Comparison of ENCODE assay signal across 9 mouse cellular contexts in the genomic region with DNA sequence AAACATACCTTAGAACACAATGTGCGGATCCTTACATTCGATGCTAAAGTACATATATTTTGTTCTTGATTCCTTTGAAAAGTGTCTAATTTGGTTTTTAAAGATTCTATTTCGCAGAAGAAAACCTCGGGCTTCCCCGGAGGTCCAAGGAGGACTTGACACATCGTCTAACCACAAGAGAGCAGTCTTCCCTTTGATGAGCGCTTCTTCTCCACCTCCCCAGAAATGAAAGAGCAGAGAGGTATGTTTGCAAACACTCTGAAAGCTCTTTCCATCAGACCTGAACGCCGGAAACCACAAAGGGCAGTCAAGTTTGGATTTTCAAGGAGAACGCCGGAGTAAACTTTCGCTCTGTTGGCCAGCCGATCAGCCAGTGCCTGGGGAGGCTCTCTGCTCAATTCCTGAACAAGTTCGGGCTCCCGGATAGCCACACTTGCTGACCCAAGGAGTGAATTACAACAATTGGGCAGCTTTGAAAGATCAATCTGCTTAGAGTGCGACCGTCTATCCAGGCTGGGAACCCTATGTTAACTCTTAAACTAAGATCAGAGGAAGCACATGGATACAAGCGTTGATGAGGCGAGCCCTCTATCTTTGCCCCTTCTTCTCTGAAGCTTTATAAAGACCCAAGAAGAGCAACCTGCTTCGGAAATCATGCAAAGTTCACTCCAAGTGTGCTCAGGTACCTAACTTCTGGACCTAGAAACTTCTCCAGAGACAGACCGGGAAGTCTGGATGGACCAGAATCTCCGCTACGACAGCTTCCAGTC. TPM values are rescaled to one million over a fixed set of nuclear protein-coding genes. Genes with fewer than 3 reads are reported as not detected.
DNase-seq lines count a peak whose midpoint lies in the region; ATAC-seq lines count a peak whose summit lies in the region.
"Had no signal": no experiment of that assay in that cellular context is flagged by ENCODE, and none has a peak within 500 bp of the region (broad histone marks: within the 10 kb centered on the region; RNA-seq: fewer than 3 reads in every experiment).

A gene (plus strand): TSS at position 6 of the 770 bp plus-strand sequence.

- no peaks in the 10 kb centered on the region for H3K9me3 ChIP-seq in heart, embryonic 11.5 days (replicated peaks; ENCODE audit: control insufficient read depth, low read length)
- no peaks in the 10 kb centered on the region for H3K9me3 ChIP-seq in embryonic facial prominence, embryonic 10.5 days
- no peaks in the 10 kb centered on the region for H3K9me3 ChIP-seq in hindbrain, embryonic 16.5 days (ENCODE audit: control insufficient read depth, low read length)
- no peaks in the 10 kb centered on the region for H3K9me3 ChIP-seq in liver, embryonic 11.5 days (ENCODE audit: control insufficient read depth, low read length)
- H3K9me3 ChIP-seq in neural tube, embryonic 11.5 days (ENCODE audit: control insufficient read depth, low read length): no peaks in the 10 kb centered on the region

- peak within 1 kb of the TSS; percentile 92 for H3K4me2 ChIP-seq in heart, embryonic 11.5 days
- peak within 1 kb of the TSS; percentile 98 for H3K4me2 ChIP-seq in hindbrain, embryonic 16.5 days (ENCODE audit: low read length)
- peak within 1 kb of the TSS; percentile 95 for H3K4me2 ChIP-seq in liver, embryonic 11.5 days
- H3K4me2 ChIP-seq in neural tube, embryonic 11.5 days (ENCODE audit: low read depth): peak within 1 kb of the TSS; percentile 82

- intact Hi-C loops in heart, postnatal 25 days (cut with DNase I): no loop called here

- no peak for ATAC-seq in heart, embryonic 11.5 days (replicated peaks; ENCODE audit: insufficient number of reproducible peaks, low FRiP score, low TSS enrichment)
- ATAC-seq in hindbrain, embryonic 16.5 days: no peak
- no peak for ATAC-seq in liver, embryonic 11.5 days (replicated peaks; ENCODE audit: low FRiP score)
- no peak for ATAC-seq in neural tube, embryonic 11.5 days (ENCODE audit: insufficient read depth, low FRiP score, low TSS enrichment)

- DNase-seq in heart, postnatal 25 days (ENCODE audit: low spot score): no peak
- DNase-seq in ES-CJ7 (ENCODE audit: low read depth, low spot score): peak; percentile 40
- peak; percentile 58 for DNase-seq in embryonic facial prominence, embryonic 10.5 days (ENCODE audit: low spot score)
- peak; percentile 47 for DNase-seq in liver, embryonic 11.5 days (ENCODE audit: low spot score)
- peak; percentile 37 for DNase-seq in neural tube, embryonic 11.5 days (ENCODE audit: low spot score)
- DNase-seq in gastrocnemius, adult 8-10 months (ENCODE audit: low spot score in 2 of 2): no peak

- WGBS in heart, embryonic 11.5 days (ENCODE audit: insufficient replicate concordance): 2% methylated on average over 23 of the region's 23 CpGs
- WGBS in embryonic facial prominence, embryonic 10.5 days: 2% methylated on average over 23 of the region's 23 CpGs
- 2% methylated on average over 23 of the region's 23 CpGs for WGBS in hindbrain, embryonic 16.5 days
- WGBS in liver, embryonic 11.5 days: 2% methylated on average over 23 of the region's 23 CpGs
- WGBS in neural tube, embryonic 11.5 days: 3% methylated on average over 23 of the region's 23 CpGs

- H3K36me3 ChIP-seq in heart, embryonic 11.5 days (ENCODE audit: control insufficient read depth, insufficient read depth, low read length): no peaks in the 10 kb centered on the region
- H3K36me3 ChIP-seq in embryonic facial prominence, embryonic 10.5 days (replicated peaks): no peaks in the 10 kb centered on the region
- H3K36me3 ChIP-seq in hindbrain, embryonic 16.5 days (ENCODE audit: control insufficient read depth, insufficient read depth, low read length): no peaks in the 10 kb centered on the region
- no peaks in the 10 kb centered on the region for H3K36me3 ChIP-seq in liver, embryonic 11.5 days (ENCODE audit: control insufficient read depth, insufficient read depth, low read length)
- no peaks in the 10 kb centered on the region for H3K36me3 ChIP-seq in neural tube, embryonic 11.5 days (ENCODE audit: control insufficient read depth, insufficient read depth, low read length)

- 0 out of 2 replicates have a peak, but pooled peaks cover 4% of the 10 kb centered on the region for H3K4me1 ChIP-seq in heart, embryonic 11.5 days (ENCODE audit: control insufficient read depth, insufficient read depth, low read length)
- H3K4me1 ChIP-seq in embryonic facial prominence, embryonic 10.5 days: peaks cover 20% of the 10 kb centered on the region
- H3K4me1 ChIP-seq in hindbrain, embryonic 16.5 days (ENCODE audit: control insufficient read depth, insufficient read depth, low read depth, low read length): peaks cover 12% of the 10 kb centered on the region
- peaks cover 2% of the 10 kb centered on the region; the same call in 1 of the 2 replicates for H3K4me1 ChIP-seq in liver, embryonic 11.5 days (replicated peaks; ENCODE audit: control insufficient read depth, insufficient read depth, low read length)
- no peaks in the 10 kb centered on the region; the same call in 1 of the 2 replicates for H3K4me1 ChIP-seq in neural tube, embryonic 11.5 days (ENCODE audit: control insufficient read depth, insufficient read depth, low read length)

- H3K9ac ChIP-seq in heart, embryonic 11.5 days (ENCODE audit: low read depth, low read length): no peak within 1 kb of the TSS; the same call in 1 of the 2 replicates
- peak within 1 kb of the TSS; percentile 67 for H3K9ac ChIP-seq in hindbrain, embryonic 16.5 days (ENCODE audit: low read depth, low read length)
- no peak within 1 kb of the TSS for H3K9ac ChIP-seq in liver, embryonic 11.5 days (ENCODE audit: low read depth, low read length)
- peak within 1 kb of the TSS; percentile 64 for H3K9ac ChIP-seq in neural tube, embryonic 11.5 days (ENCODE audit: low read length)

- H3K4me3 ChIP-seq in heart, embryonic 11.5 days (ENCODE audit: low read depth, low read length): peak within 1 kb of the TSS; percentile 50
- H3K4me3 ChIP-seq in embryonic facial prominence, embryonic 10.5 days: peak within 1 kb of the TSS; percentile 65
- H3K4me3 ChIP-seq in hindbrain, embryonic 16.5 days (ENCODE audit: low read length): peak within 1 kb of the TSS; percentile 65
- H3K4me3 ChIP-seq in liver, embryonic 11.5 days (ENCODE audit: low read depth, low read length): peak within 1 kb of the TSS; percentile 59
- peak within 1 kb of the TSS; percentile 49 for H3K4me3 ChIP-seq in neural tube, embryonic 11.5 days (ENCODE audit: low read depth, low read length)

- H3K27me3 ChIP-seq in heart, embryonic 11.5 days (ENCODE audit: control insufficient read depth, insufficient read depth, low read length): peaks cover 15% of the 10 kb centered on the region
- peaks cover 36% of the 10 kb centered on the region for H3K27me3 ChIP-seq in embryonic facial prominence, embryonic 10.5 days (replicated peaks; ENCODE audit: low read depth, poor library complexity, severe bottlenecking)
- H3K27me3 ChIP-seq in hindbrain, embryonic 16.5 days (replicated peaks; ENCODE audit: control insufficient read depth, insufficient read depth, low read length): no peaks in the 10 kb centered on the region
- H3K27me3 ChIP-seq in liver, embryonic 11.5 days (replicated peaks; ENCODE audit: control insufficient read depth, insufficient read depth, low read length): peaks cover 28% of the 10 kb centered on the region
- peaks cover 5% of the 10 kb centered on the region; the same call in 1 of the 2 replicates for H3K27me3 ChIP-seq in neural tube, embryonic 11.5 days (ENCODE audit: control insufficient read depth, insufficient read depth, low read length)

- no peak within 1 kb of the TSS for H3K27ac ChIP-seq in heart, embryonic 11.5 days (ENCODE audit: low read depth, low read length)
- H3K27ac ChIP-seq in embryonic facial prominence, embryonic 10.5 days (replicated peaks): peak within 1 kb of the TSS; percentile 73; the same call in 1 of the 2 replicates
- peak within 1 kb of the TSS; percentile 36; the same call in 1 of the 2 replicates for H3K27ac ChIP-seq in hindbrain, embryonic 16.5 days (ENCODE audit: low read depth, low read length)
- H3K27ac ChIP-seq in liver, embryonic 11.5 days (ENCODE audit: low read depth, low read length): no peak within 1 kb of the TSS
- H3K27ac ChIP-seq in neural tube, embryonic 11.5 days (ENCODE audit: low read depth, low read length): no peak within 1 kb of the TSS

RNA-seq across cellular contexts. Expression of the gene that starts here (rescaled TPM):
- not detected in 2 replicates for polyA plus RNA-seq in heart, embryonic 11.5 days (2014; fragmentation: Nextera tagmentation; extraction: Ambion mirVana)
- total RNA-seq in heart, postnatal 25 days (2021): not detected
- polyA plus RNA-seq in embryonic facial prominence, embryonic 10.5 days (2016; fragmentation: Nextera tagmentation; extraction: Ambion mirVana): 0.61 and 0.64 TPM in 2 replicates
- polyA plus RNA-seq in hindbrain, embryonic 16.5 days (2015; fragmentation: Nextera tagmentation; extraction: Ambion mirVana): 0.21 and 0.42 TPM in 2 replicates
- 0.17 TPM in 1 of 2 replicates, not detected in the other for polyA plus RNA-seq in liver, embryonic 11.5 days (2014; fragmentation: Nextera tagmentation; extraction: Ambion mirVana)
- polyA plus RNA-seq in neural tube, embryonic 11.5 days (2014; fragmentation: Nextera tagmentation; extraction: Ambion mirVana): 0.23 and 0.97 TPM in 2 replicates
- not detected for total RNA-seq in gastrocnemius, adult 8-10 months (2022)
- total RNA-seq: adrenal gland, adult 18-20 months had no signal

Comparison
In these comparisons a context has a peak if more than half of its experiments do, and no peak if none do; other contexts are left out.
1. Peak in DNase-seq, H3K4me3 ChIP-seq and H3K27ac ChIP-seq in embryonic facial prominence, embryonic 10.5 days; RNA of the gene not detected or under 1 TPM.
2. Peak in DNase-seq, H3K4me3 ChIP-seq and H3K4me2 ChIP-seq in liver, embryonic 11.5 days; RNA of the gene not detected or under 1 TPM.
3. Peak in DNase-seq, H3K4me3 ChIP-seq, H3K9ac ChIP-seq and H3K4me2 ChIP-seq in neural tube, embryonic 11.5 days; RNA of the gene not detected or under 1 TPM.